Mouse (Mus musculus) layer of hippocampus, adult 9-10 months (tissue): ENCODE data around the gene Aqp5.

Experiments
- DNase-seq: peaks from one replicate; pipeline ENCODE4 v3.0.0; 2022; ENCODE audit warnings: low spot score

Aqp5 gene

GRCm38 (mm10) chr15:99637405-99638123 is 47.0 kb downstream of the Aqp5 start:
- DNase-seq: no peak

GRCm38 (mm10) chr15:99638124-99638485 is 47.5 kb downstream of the Aqp5 start:
- no peak for DNase-seq

- DNase-seq: no peak
Observed at GRCm38 (mm10) chr15:99642622-99643021, 52.0 kb downstream of the Aqp5 start.

GRCm38 (mm10) chr15:99643832-99644231 is 53.2 kb downstream of the Aqp5 start:
- DNase-seq: no peak
